Mouse (Mus musculus) stomach, postnatal 0 days (tissue): ENCODE measurements at regions not wholly inside any gene's neighbourhood (a gene's known extent, or its start where the extent isn't known, plus 50 kb on each side); places are given as distances from the start of the nearest gene placed in this dataset.

ENCODE experiments used
- ATAC-seq: fragments of 200-750 bp; cut with Nextera tagmentation; 2 replicates; pipeline ENCODE4 v1.8.0; 2017; ENCODE audit not compliant: low FRiP score, low TSS enrichment
- DNase-seq: peaks from one replicate; pipeline ENCODE4 v3.0.0-alpha.2; 2016; ENCODE audit warnings: low spot score
- H3K27ac ChIP-seq: fragments of 300-500 bp; sonication (generic); replicated peaks from 2 replicates; pipeline ENCODE4 v1.5.1; 2014; ENCODE audit warnings: mild to moderate bottlenecking, control low read depth
- H3K27me3 ChIP-seq: fragments of 300-500 bp; sonication (generic); 2 replicates; pipeline ENCODE4 v1.6.1; 2014; ENCODE audit warnings: low read length; ENCODE audit not compliant: control insufficient read depth, insufficient read depth
- H3K36me3 ChIP-seq: fragments of 300-500 bp; sonication (generic); 2 replicates; pipeline ENCODE4 v1.6.1; 2014; ENCODE audit warnings: low read length, mixed read lengths; ENCODE audit not compliant: control insufficient read depth, insufficient read depth
- H3K4me1 ChIP-seq: fragments of 300-500 bp; sonication (generic); replicated peaks from 2 replicates; pipeline ENCODE4 v1.6.1; 2014; ENCODE audit warnings: antibody characterized with exemption; ENCODE audit not compliant: control insufficient read depth, insufficient read depth
- H3K4me2 ChIP-seq: fragments of 300-500 bp; sonication (generic); replicated peaks from 2 replicates; pipeline ENCODE4 v1.6.1; 2014; ENCODE audit warnings: low read depth, mild to moderate bottlenecking, control low read depth, moderate library complexity
- H3K4me3 ChIP-seq: fragments of 300-500 bp; sonication (generic); 2 replicates; pipeline ENCODE4 v1.5.1; 2014; ENCODE audit warnings: low read depth, low read length, control low read depth
- H3K9ac ChIP-seq: fragments of 300-500 bp; sonication (generic); 2 replicates; pipeline ENCODE4 v1.6.1; 2014; ENCODE audit warnings: mild to moderate bottlenecking, low read length, control low read depth, mixed read lengths
- H3K9me3 ChIP-seq: fragments of 300-500 bp; sonication (generic); 2 replicates; pipeline ENCODE4 v1.6.1; 2016; ENCODE audit warnings: low read length; ENCODE audit not compliant: control insufficient read depth
- CTCF ChIP-seq: IDR thresholded peaks from 2 replicates; pipeline ENCODE4 v1.5.1; 2016; ENCODE audit warnings: antibody characterized with exemption, low read depth, mild to moderate bottlenecking, moderate library complexity
- EP300 ChIP-seq: optimal IDR thresholded peaks from 2 replicates; pipeline ENCODE3; 2016; ENCODE audit warnings: antibody characterized with exemption
- WGBS: fragments of 180-500 bp; shearing (Covaris S2); extraction: QIAGEN DNeasy Blood & Tissue Kit; methylation state at CpG from one replicate; pipeline ENCODE4 v1.1.7; 2014; 5-methylcytosine and 5-hydroxymethylcytosine counted together

- TF ChIP-seq CTCF (no peak), EP300 (no peak)
- 80% methylated on average over 6 of the region's 6 CpGs for WGBS
- no peak overlapping the region for H3K4me3 ChIP-seq
- no peak for DNase-seq
- no peaks in the 10 kb centered on the region for H3K27me3 ChIP-seq
- H3K9me3 ChIP-seq: no peaks in the 10 kb centered on the region
- H3K4me1 ChIP-seq: no peaks in the 10 kb centered on the region
- H3K27ac ChIP-seq: no peak overlapping the region
- H3K9ac ChIP-seq: no peak overlapping the region
- no peak overlapping the region for H3K4me2 ChIP-seq
- no peak for ATAC-seq
- no peaks in the 10 kb centered on the region for H3K36me3 ChIP-seq
Measured at GRCm38 (mm10) chr7:72027006-72027405, 279.4 kb downstream of the Mctp2 start.

GRCm38 (mm10) chr7:72009115-72009514 is 297.3 kb downstream of the Mctp2 start:
- no peak overlapping the region for H3K4me3 ChIP-seq
- TF ChIP-seq CTCF (no peak), EP300 (no peak)
- no peaks in the 10 kb centered on the region for H3K27me3 ChIP-seq
- no peaks in the 10 kb centered on the region for H3K36me3 ChIP-seq
- H3K27ac ChIP-seq: no peak overlapping the region
- H3K9me3 ChIP-seq: no peaks in the 10 kb centered on the region
- H3K4me2 ChIP-seq: no peak overlapping the region
- no peak overlapping the region for H3K9ac ChIP-seq
- H3K4me1 ChIP-seq: no peaks in the 10 kb centered on the region
- no peak for ATAC-seq
- WGBS: 68% methylated on average over 11 of the region's 11 CpGs
- DNase-seq: no peak

GRCm38 (mm10) chr7:72004311-72004710 is 302.1 kb downstream of the Mctp2 start:
- no peak overlapping the region for H3K27ac ChIP-seq

GRCm38 (mm10) chr7:71992526-71992925 is 313.9 kb downstream of the Mctp2 start:
- no peak overlapping the region for H3K27ac ChIP-seq
- TF ChIP-seq EP300 (no peak), CTCF (no peak)
- WGBS: 70% methylated on average over 3 of the region's 3 CpGs
- ATAC-seq: no peak
- H3K4me2 ChIP-seq: no peak overlapping the region
- H3K9me3 ChIP-seq: no peaks in the 10 kb centered on the region
- no peak overlapping the region for H3K4me3 ChIP-seq
- DNase-seq: no peak
- H3K27me3 ChIP-seq: no peaks in the 10 kb centered on the region
- H3K9ac ChIP-seq: no peak overlapping the region
- H3K36me3 ChIP-seq: no peaks in the 10 kb centered on the region
- no peaks in the 10 kb centered on the region for H3K4me1 ChIP-seq

More at GRCm38 (mm10) chr7:72004311-72004710, 302.1 kb downstream of the Mctp2 start:
- no peak overlapping the region for H3K4me3 ChIP-seq
- H3K27me3 ChIP-seq: no peaks in the 10 kb centered on the region
- no peak for ATAC-seq
- TF ChIP-seq EP300: no peak
- no peak for TF ChIP-seq CTCF
- no peak overlapping the region for H3K9ac ChIP-seq
- 79% methylated on average over 3 of the region's 3 CpGs for WGBS
- no peaks in the 10 kb centered on the region for H3K36me3 ChIP-seq
- no peaks in the 10 kb centered on the region for H3K9me3 ChIP-seq
- H3K4me2 ChIP-seq: no peak overlapping the region
- no peak for DNase-seq
- H3K4me1 ChIP-seq: no peaks in the 10 kb centered on the region

- no peak for ATAC-seq
- 42% methylated on average over 3 of the region's 3 CpGs for WGBS
- Histone ChIP-seq H3K9me3 (no peaks in the 10 kb centered on the region), H3K27me3 (no peaks in the 10 kb centered on the region), H3K9ac (no peak overlapping the region), H3K27ac (no peak overlapping the region), H3K4me1 (no peaks in the 10 kb centered on the region), H3K4me2 (no peak overlapping the region), H3K36me3 (no peaks in the 10 kb centered on the region), H3K4me3 (no peak overlapping the region)
- no peak for TF ChIP-seq CTCF
- TF ChIP-seq EP300: no peak
- no peak for DNase-seq
Measured at GRCm38 (mm10) chr7:71991835-71992234, 314.6 kb downstream of the Mctp2 start.

GRCm38 (mm10) chr7:71991206-71991605 is 315.2 kb downstream of the Mctp2 start:
- Histone ChIP-seq H3K4me2 (no peak overlapping the region), H3K4me1 (no peaks in the 10 kb centered on the region), H3K27me3 (no peaks in the 10 kb centered on the region), H3K27ac (no peak overlapping the region), H3K36me3 (no peaks in the 10 kb centered on the region), H3K9me3 (no peaks in the 10 kb centered on the region), H3K4me3 (no peak overlapping the region), H3K9ac (no peak overlapping the region)
- ATAC-seq: no peak
- TF ChIP-seq EP300: no peak
- no peak for TF ChIP-seq CTCF
- DNase-seq: no peak
- 87% methylated on average over 4 of the region's 4 CpGs for WGBS

GRCm38 (mm10) chr7:71966015-71966414 is 340.4 kb downstream of the Mctp2 start:
- H3K9ac ChIP-seq: no peak overlapping the region
- H3K4me1 ChIP-seq: no peaks in the 10 kb centered on the region
- no peaks in the 10 kb centered on the region for H3K36me3 ChIP-seq
- ATAC-seq: no peak
- H3K27me3 ChIP-seq: no peaks in the 10 kb centered on the region
- no peak overlapping the region for H3K27ac ChIP-seq
- WGBS: 62% methylated on average over 4 of the region's 4 CpGs
- no peak overlapping the region for H3K4me3 ChIP-seq
- no peaks in the 10 kb centered on the region for H3K9me3 ChIP-seq
- H3K4me2 ChIP-seq: no peak overlapping the region
- DNase-seq: no peak
- TF ChIP-seq CTCF (peak; percentile 33; the same call in 1 of the 2 replicates), EP300 (no peak)
